Mouse (Mus musculus) CH12.LX (cell line): ENCODE results near the gene R3hdm2. TPM values are rescaled to one million over a fixed set of nuclear protein-coding genes. Genes with fewer than 3 reads are reported as not detected.

Source experiments
- DNase-seq: peaks from one replicate; pipeline ENCODE4 v3.0.0-alpha.2; 2013; ENCODE audit errors: extremely low read depth
- H3K27ac ChIP-seq: 2 replicates; pipeline ENCODE4 v1.5.1; 2012; ENCODE audit warnings: low read depth, mild to moderate bottlenecking, control low read depth, moderate library complexity; ENCODE audit not compliant: insufficient read depth
- H3K27me3 ChIP-seq: replicated peaks from 2 replicates; pipeline ENCODE3; 2012; ENCODE audit warnings: inconsistent platforms
- H3K36me3 ChIP-seq, 2 experiments: replicated peaks in 1 of 2; 2 replicates each; pipeline versions ENCODE3 to v1.6.1; 2012; ENCODE audit warnings: inconsistent platforms in 1 of 2, low read length in 1 of 2, mild to moderate bottlenecking in 1 of 2, mixed read lengths in 1 of 2, moderate library complexity in 1 of 2; ENCODE audit not compliant: control insufficient read depth in 1 of 2, insufficient read depth in 1 of 2
- H3K4me1 ChIP-seq, 2 experiments: 2 replicates each; pipeline ENCODE4 v1.6.1; 2012; ENCODE audit warnings: inconsistent platforms in 1 of 2, moderate library complexity in 1 of 2; ENCODE audit not compliant: insufficient read depth in 2 of 2, control insufficient read depth in 1 of 2
- H3K4me2 ChIP-seq: 2 replicates; pipeline ENCODE4 v1.6.1; 2012; ENCODE audit warnings: low read depth, mild to moderate bottlenecking, control low read depth; ENCODE audit not compliant: poor library complexity, insufficient read depth, severe bottlenecking
- H3K4me3 ChIP-seq, 3 experiments: fragments of 150-350 bp in 1 of 3; sonication (generic) in 1 of 3; replicated peaks in 1 of 3; 2 replicates each; pipeline versions ENCODE3 to v1.5.1; 2011 to 2012; ENCODE audit warnings: low read depth in 2 of 3, low read length in 2 of 3, mild to moderate bottlenecking in 2 of 3, moderate library complexity in 2 of 3, control low read depth in 1 of 3, improper control_type of control experiment in 1 of 3, inconsistent platforms in 1 of 3, mixed read lengths in 1 of 3; ENCODE audit not compliant: poor library complexity in 1 of 3
- H3K79me2 ChIP-seq: replicated peaks from 2 replicates; pipeline ENCODE4 v1.6.1; 2012; ENCODE audit warnings: mild to moderate bottlenecking, moderate library complexity; ENCODE audit not compliant: control insufficient read depth, poor library complexity, insufficient read depth, severe bottlenecking; ENCODE audit errors: extremely low read depth
- H3K9ac ChIP-seq: 2 replicates; pipeline ENCODE4 v1.6.1; 2012; ENCODE audit warnings: low read depth, mild to moderate bottlenecking, control low read depth, moderate library complexity; ENCODE audit not compliant: insufficient read depth
- H3K9me3 ChIP-seq: replicated peaks from 2 replicates; pipeline ENCODE3; 2012; ENCODE audit warnings: low read length, inconsistent platforms, mixed read lengths
- BHLHE40 ChIP-seq: IDR thresholded peaks from 2 replicates; pipeline ENCODE4 v1.6.1; 2011; ENCODE audit warnings: mild to moderate bottlenecking, low read depth, low read length, improper control_type of control experiment
- CHD1 ChIP-seq: IDR thresholded peaks from 2 replicates; pipeline ENCODE4 v1.6.1; 2012; ENCODE audit warnings: low read depth, low read length, improper control_type of control experiment, inconsistent platforms
- CTCF ChIP-seq, 2 experiments: IDR thresholded peaks in 1 of 2; conservative IDR thresholded peaks in 1 of 2; 2 replicates each; pipeline ENCODE4 v1.5.1; 2011 to 2012; ENCODE audit warnings: low read depth in 2 of 2, low read length in 2 of 2, improper control_type of control experiment in 1 of 2, inconsistent platforms in 1 of 2, mild to moderate bottlenecking in 1 of 2, moderate library complexity in 1 of 2
- E2F4 ChIP-seq: IDR thresholded peaks from 2 replicates; pipeline ENCODE4 v1.6.1; 2011; ENCODE audit warnings: low read depth, low read length, improper control_type of control experiment; ENCODE audit not compliant: insufficient replicate concordance
- EP300 ChIP-seq: IDR thresholded peaks from 2 replicates; pipeline ENCODE4 v1.6.1; 2011; ENCODE audit warnings: low read length, improper control_type of control experiment
- GABPA ChIP-seq: IDR thresholded peaks from 2 replicates; pipeline ENCODE4 v1.6.1; 2012; ENCODE audit warnings: low read depth, low read length, improper control_type of control experiment, inconsistent platforms; ENCODE audit not compliant: insufficient replicate concordance
- MAFK ChIP-seq: IDR thresholded peaks from 2 replicates; pipeline ENCODE4 v1.6.1; 2011; ENCODE audit warnings: low read length, improper control_type of control experiment; ENCODE audit not compliant: insufficient replicate concordance
- MAX ChIP-seq: IDR thresholded peaks from 2 replicates; pipeline ENCODE4 v1.6.1; 2011; ENCODE audit warnings: low read length, improper control_type of control experiment
- MEF2A ChIP-seq: IDR thresholded peaks from 2 replicates; pipeline ENCODE4 v1.6.1; 2014; ENCODE audit warnings: low read depth, mild to moderate bottlenecking, inconsistent platforms, low read length, improper control_type of control experiment, borderline replicate concordance
- MXI1 ChIP-seq: IDR thresholded peaks from 2 replicates; pipeline ENCODE4 v1.6.1; 2011; ENCODE audit warnings: mild to moderate bottlenecking, low read depth, low read length, improper control_type of control experiment
- NELFE ChIP-seq: IDR thresholded peaks from 2 replicates; pipeline ENCODE4 v1.6.1; 2011; ENCODE audit warnings: low read depth, low read length, improper control_type of control experiment
- NRF1 ChIP-seq: IDR thresholded peaks from 2 replicates; pipeline ENCODE4 v1.6.1; 2014; ENCODE audit warnings: low read depth, mild to moderate bottlenecking, inconsistent platforms, low read length, improper control_type of control experiment, moderate library complexity
- PAX5 ChIP-seq: IDR thresholded peaks from 2 replicates; pipeline ENCODE4 v1.6.1; 2012; ENCODE audit warnings: low read length, inconsistent platforms, mixed read lengths
- POLR2A ChIP-seq: IDR thresholded peaks from 2 replicates; pipeline ENCODE4 v1.6.1; 2011; ENCODE audit warnings: low read depth, mild to moderate bottlenecking, improper control_type of control experiment, low read length
- POLR2AphosphoS2 ChIP-seq: IDR thresholded peaks from 2 replicates; pipeline ENCODE4 v1.6.1; 2011; ENCODE audit warnings: low read depth, low read length, improper control_type of control experiment
- SMC3 ChIP-seq: IDR thresholded peaks from 2 replicates; pipeline ENCODE4 v1.6.1; 2011; ENCODE audit warnings: low read depth, low read length, improper control_type of control experiment
- TBP ChIP-seq: conservative IDR thresholded peaks from 2 replicates; pipeline ENCODE4 v1.6.1; 2011; ENCODE audit warnings: low read depth, low read length, improper control_type of control experiment
- TCF12 ChIP-seq: IDR thresholded peaks from 2 replicates; pipeline ENCODE4 v1.6.1; 2014; ENCODE audit warnings: low read depth, mild to moderate bottlenecking, inconsistent platforms, low read length, improper control_type of control experiment
- USF1 ChIP-seq: IDR thresholded peaks from 2 replicates; pipeline ENCODE4 v1.6.1; 2014; ENCODE audit warnings: low read depth, mild to moderate bottlenecking, inconsistent platforms, low read length, improper control_type of control experiment
- USF2 ChIP-seq: conservative IDR thresholded peaks from 2 replicates; pipeline ENCODE4 v1.6.1; 2011; ENCODE audit warnings: low read depth, low read length, improper control_type of control experiment
- ZKSCAN1 ChIP-seq: IDR thresholded peaks from 2 replicates; pipeline ENCODE4 v1.6.1; 2012; ENCODE audit warnings: low read depth, inconsistent platforms, low read length, improper control_type of control experiment, borderline replicate concordance
- ZMIZ1 ChIP-seq: IDR thresholded peaks from 2 replicates; pipeline ENCODE4 v1.6.1; 2012; ENCODE audit warnings: low read depth, mild to moderate bottlenecking, inconsistent platforms, low read length, improper control_type of control experiment
- dilution Hi-C: fragments of 300-500 bp; cut with MboI; formaldehyde crosslinking; loops from 2 replicates; pipeline ENCODE4 v1.14.3; 2020; ENCODE audit warnings: low sequenced_read_pairs; ENCODE audit not compliant: extremely low pct_unique_long_range_greater_than_20kb, extremely low pct_ligation_motif_present
- in situ Hi-C: fragments of 300-500 bp; cut with MboI; formaldehyde crosslinking; loops from 3 replicates; pipeline ENCODE4 v1.14.3; 2019; ENCODE audit warnings: low sequenced_read_pairs, low pct_ligation_motif_present, low pct_unique_long_range_greater_than_20kb, mixed read lengths
- polyA plus RNA-seq: library from polyadenylated mRNA; unstranded; fragments of >175 nt; gene quantifications from 2 replicates; pipeline ENCODE4 v1.2.1, GENCODE M21; 2012; ENCODE audit warnings: low read depth; ENCODE audit not compliant: insufficient read length
- total RNA-seq, 2 experiments: library from RNA; depleted of rRNA; stranded (reverse); fragments of 300-350 nt in 1 of 2; fragments of >200 nt in 1 of 2; gene quantifications; 2 replicates each; pipeline ENCODE4 v1.2.3; 2012 to 2014

The R3hdm2 gene
- total and polyA plus RNA-seq, 3 experiments: 7.0 to 23.6 (median 8.7) TPM

- dilution Hi-C loops: no loop called here
- Histone ChIP-seq H3K4me2 (no peak overlapping the region), H3K27me3 (peaks cover 64% of the 10 kb centered on the region), H3K36me3 (no peaks in the 10 kb centered on the region), H3K9ac (no peak overlapping the region), H3K4me1 (peaks cover 0 to 4% of the 10 kb centered on the region in 2 experiments; a peak in 1 of 4 replicates), H3K9me3 (no peaks in the 10 kb centered on the region), H3K79me2 (peaks cover under 1% of the 10 kb centered on the region; the same call in 1 of the 2 replicates), H3K27ac (no peak overlapping the region), H3K4me3 (no peak overlapping the region)
- no peak for DNase-seq
- in situ Hi-C loops: no loop called here
- TF ChIP-seq TCF12 (no peak), ZKSCAN1 (no peak), USF2 (no peak), PAX5 (no peak), MAX (no peak), EP300 (no peak), GABPA (no peak), BHLHE40 (no peak), NELFE (no peak)
Measured at GRCm38 (mm10) chr10:127526681-127527080, 146.6 kb downstream of the R3hdm2 start.

GRCm38 (mm10) chr10:127527481-127527880 lies 147.4 kb downstream of the R3hdm2 start:
- Histone ChIP-seq H3K9ac (no peak overlapping the region), H3K27ac (no peak overlapping the region), H3K4me2 (no peak overlapping the region), H3K4me3 (no peak overlapping the region), H3K9me3 (no peaks in the 10 kb centered on the region), H3K4me1 (peaks cover 0 to 4% of the 10 kb centered on the region in 2 experiments; a peak in 1 of 4 replicates), H3K36me3 (no peaks in the 10 kb centered on the region), H3K27me3 (peaks cover 71% of the 10 kb centered on the region), H3K79me2 (no peaks in the 10 kb centered on the region)
- dilution Hi-C loops (no loop called here), in situ Hi-C loops (no loop called here)
- TF ChIP-seq E2F4 (no peak), TCF12 (no peak), POLR2A (no peak), TBP (no peak), CHD1 (no peak), MAX (no peak), POLR2AphosphoS2 (no peak), EP300 (no peak)
- DNase-seq: no peak

DNA sequence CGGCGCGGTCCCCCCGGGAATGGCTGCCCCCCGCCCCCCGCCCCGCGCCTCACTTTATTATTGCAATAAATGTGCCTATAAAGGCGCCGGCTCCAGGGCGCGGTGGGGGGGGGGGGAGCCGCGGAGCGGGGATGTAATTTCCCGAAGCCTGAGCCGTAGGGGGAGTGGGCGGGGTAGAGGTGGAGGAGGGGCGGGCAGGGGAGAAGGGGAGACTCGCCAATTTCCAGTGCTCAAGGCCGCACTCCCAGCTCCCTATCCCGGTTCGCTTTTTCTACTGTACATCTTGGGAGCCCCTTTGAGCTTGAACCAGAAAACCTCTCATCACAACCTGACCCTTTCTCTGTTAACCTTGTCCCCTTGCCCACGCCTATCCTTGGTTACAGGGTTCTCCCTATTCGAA lies 150.8 kb downstream of the R3hdm2 start:
- dilution Hi-C loops (no loop called here), in situ Hi-C loops (no loop called here)
- Histone ChIP-seq H3K9me3 (peaks cover 3% of the 10 kb centered on the region), H3K4me2 (no peak overlapping the region), H3K27ac (no peak overlapping the region), H3K79me2 (no peaks in the 10 kb centered on the region), H3K4me1 (peaks cover 16 to 24% of the 10 kb centered on the region in 2 experiments), H3K36me3 (no peaks in the 10 kb centered on the region), H3K9ac (no peak overlapping the region), H3K4me3 (no peak overlapping the region), H3K27me3 (peaks cover 86% of the 10 kb centered on the region)
- no peak for DNase-seq
- TF ChIP-seq CTCF (conservative IDR thresholded peaks at IDR 0.05 in 1 of 2, IDR thresholded peaks at IDR 0.05 in 1 of 2; ENCODE audit: low read depth in 2 of 2, low read length in 2 of 2): no peak
- TF ChIP-seq NRF1: no peak
- TF ChIP-seq MXI1: no peak
- no peak for TF ChIP-seq E2F4
- TF ChIP-seq MAFK: no peak
- TF ChIP-seq SMC3: no peak
- no peak for TF ChIP-seq PAX5
- no peak for TF ChIP-seq CHD1
- TF ChIP-seq ZMIZ1: no peak
- TF ChIP-seq MEF2A: no peak
- no peak for TF ChIP-seq USF1
